Mouse (Mus musculus) c-Kit-positive CD71-negative TER-119-negative erythroid progenitor cells, embryonic 14.5 days (primary cell): ENCODE measurements at regions not wholly inside any gene's neighbourhood (a gene's known extent, or its start where the extent isn't known, plus 50 kb on each side); places are given as distances from the start of the nearest gene placed in this dataset.

ENCODE experiments used
- DNase-seq: peaks from one replicate; pipeline ENCODE4 v3.0.0-alpha.2; 2013; ENCODE audit warnings: low read depth

GRCm38 (mm10) chr5:118316310-118317017 is 71.4 kb downstream of the 2410131K14Rik start:
- no peak for DNase-seq

- DNase-seq: no peak
These were observed 73.0 kb downstream of the 2410131K14Rik start for GRCm38 (mm10) chr5:118318073-118318472.

GRCm38 (mm10) chr5:118318883-118319282 is 73.9 kb downstream of the 2410131K14Rik start:
- DNase-seq: no peak

GRCm38 (mm10) chr5:118321719-118322455 is 76.9 kb downstream of the 2410131K14Rik start:
- DNase-seq: no peak

GRCm38 (mm10) chr5:118323151-118323550 is 78.1 kb downstream of the 2410131K14Rik start:
- no peak for DNase-seq

GRCm38 (mm10) chr5:118326837-118327541 is 82.0 kb downstream of the 2410131K14Rik start:
- DNase-seq: no peak

GRCm38 (mm10) chr5:118327961-118328712 is 83.1 kb downstream of the 2410131K14Rik start:
- no peak for DNase-seq

- no peak for DNase-seq
These were observed 84.1 kb downstream of the 2410131K14Rik start for GRCm38 (mm10) chr5:118329143-118329542.

GRCm38 (mm10) chr5:118331286-118331607 is 86.2 kb downstream of the 2410131K14Rik start:
- DNase-seq: no peak

GRCm38 (mm10) chr5:118331608-118332394 is 86.8 kb downstream of the 2410131K14Rik start:
- no peak for DNase-seq

- DNase-seq: no peak
These were observed 89.0 kb downstream of the 2410131K14Rik start for GRCm38 (mm10) chr5:118334054-118334453.

DNA sequence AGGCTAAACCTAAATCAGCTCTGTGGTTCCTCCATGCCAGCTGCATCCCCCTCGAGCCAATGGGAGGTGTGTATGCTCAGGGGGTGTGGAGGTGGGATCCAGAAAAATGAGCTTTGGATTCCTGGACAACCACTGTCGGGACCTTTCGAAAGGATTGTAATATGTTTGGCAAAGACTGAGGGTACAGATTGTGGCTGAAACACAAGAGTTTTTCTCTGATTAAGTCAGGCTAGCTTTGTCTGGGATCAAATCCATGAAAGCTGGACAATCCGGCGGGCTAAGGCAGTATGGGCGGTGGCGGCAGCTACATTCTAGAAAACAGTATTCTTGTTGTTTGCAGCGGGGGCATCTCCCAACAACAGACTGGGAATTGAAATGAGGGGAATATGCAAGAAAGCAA is 93.2 kb downstream of the 2410131K14Rik start:
- DNase-seq: no peak

- no peak for DNase-seq
These were observed 94.9 kb downstream of the 2410131K14Rik start for GRCm38 (mm10) chr5:118339676-118340661.

GRCm38 (mm10) chr5:118343444-118344320 is 98.7 kb downstream of the 2410131K14Rik start:
- no peak for DNase-seq

DNA sequence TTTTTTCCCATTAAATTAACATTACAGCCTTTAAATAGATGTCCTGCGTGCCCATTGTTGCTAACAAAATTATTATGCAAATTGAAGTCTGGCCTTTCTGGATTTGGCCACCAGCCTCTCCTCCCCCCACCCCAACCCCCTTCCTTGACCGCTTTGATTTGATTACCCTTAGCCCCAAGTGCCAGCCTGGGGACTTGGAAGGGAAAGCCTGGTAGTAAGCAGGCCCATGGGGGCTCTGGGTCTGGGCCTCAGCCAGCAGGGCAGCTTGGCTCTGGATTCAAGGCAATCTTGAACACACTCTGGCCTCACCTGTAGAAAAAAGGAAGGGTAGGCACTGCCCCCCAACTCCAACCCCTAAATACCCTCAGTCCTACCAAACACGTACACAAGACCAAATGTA is 100.2 kb downstream of the 2410131K14Rik start:
- no peak for DNase-seq

DNA sequence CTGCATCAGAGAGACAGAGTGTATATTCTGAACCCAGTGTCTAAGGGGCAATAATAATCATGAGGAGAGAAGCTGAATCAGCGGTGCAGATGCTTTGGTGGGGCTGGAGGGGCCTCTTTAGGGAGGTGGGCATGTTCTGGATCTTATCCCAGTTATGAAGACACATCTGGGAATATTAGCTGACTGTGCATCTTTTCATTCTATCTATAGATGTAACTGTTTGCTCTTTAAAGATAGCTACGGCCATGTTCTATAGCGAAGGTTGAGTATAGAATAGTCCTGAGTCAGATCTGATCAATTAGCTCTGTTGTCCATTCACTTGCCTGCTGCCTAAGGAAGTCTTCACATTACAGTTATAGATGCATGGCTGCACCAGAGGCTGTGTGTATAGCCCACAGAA is 104.0 kb downstream of the 2410131K14Rik start:
- no peak for DNase-seq

DNA sequence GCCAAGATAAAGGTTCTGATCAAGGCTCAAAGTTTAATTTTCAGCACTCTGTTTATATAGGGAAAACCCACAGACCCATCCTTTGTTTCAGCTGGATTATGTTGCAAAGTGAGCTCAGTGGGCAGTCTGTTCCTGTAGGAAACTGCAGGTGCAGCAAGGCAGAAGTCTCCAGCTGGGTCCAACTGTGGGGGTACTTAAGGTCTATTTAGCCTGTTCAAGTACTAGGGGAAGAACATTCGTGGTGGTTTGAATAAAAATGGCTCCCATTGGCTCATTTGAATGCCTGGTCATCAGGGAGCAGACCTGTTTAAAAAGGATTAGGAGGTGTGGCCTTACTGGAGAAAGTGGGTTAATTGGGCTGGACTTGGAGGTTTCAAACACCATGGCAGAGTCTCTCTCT is 106.3 kb downstream of the 2410131K14Rik start:
- DNase-seq: no peak

DNA sequence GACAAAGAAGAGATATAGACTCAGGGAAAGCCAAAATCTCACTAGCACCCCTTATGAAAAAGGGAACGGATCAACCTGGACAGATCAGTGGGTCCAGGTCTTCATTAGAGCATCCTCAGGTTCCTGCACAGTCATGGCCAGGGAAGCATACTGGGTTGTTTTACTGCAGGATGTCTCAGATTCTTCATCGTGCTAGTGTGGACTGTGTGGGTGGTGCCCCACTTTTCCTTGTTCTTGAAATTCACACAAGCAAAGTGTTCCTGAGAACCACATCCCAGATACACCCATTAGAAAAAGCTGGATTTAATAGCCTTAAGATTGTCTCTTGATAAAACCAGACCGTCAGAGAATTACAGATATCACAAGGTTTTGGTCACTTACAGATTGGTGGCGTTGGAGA is 107.1 kb downstream of the 2410131K14Rik start:
- DNase-seq: no peak

- no peak for DNase-seq
These were observed 108.0 kb downstream of the 2410131K14Rik start for GRCm38 (mm10) chr5:118353061-118353460.
